Mouse (Mus musculus) liver, embryonic 15.5 days (tissue): ENCODE measurements around the gene Gal3st4. TPM values are rescaled to one million over a fixed set of nuclear protein-coding genes. Genes with fewer than 3 reads are reported as not detected.

Experiments used
- ATAC-seq: fragments of 200-750 bp; cut with Nextera tagmentation; 2 replicates; pipeline ENCODE4 v1.8.0; 2017; ENCODE audit warnings: moderate number of reproducible peaks, mild to moderate bottlenecking, moderate library complexity; ENCODE audit not compliant: insufficient read depth
- H3K27ac ChIP-seq: fragments of 300-500 bp; sonication (generic); replicated peaks from 2 replicates; pipeline ENCODE4 v1.5.1; 2015; ENCODE audit warnings: mild to moderate bottlenecking, inconsistent platforms
- H3K27me3 ChIP-seq: fragments of 300-500 bp; sonication (generic); 2 replicates; pipeline ENCODE4 v1.6.1; 2015; ENCODE audit warnings: mild to moderate bottlenecking, inconsistent platforms
- H3K36me3 ChIP-seq: fragments of 300-500 bp; sonication (generic); replicated peaks from 2 replicates; pipeline ENCODE4 v1.6.1; 2015; ENCODE audit warnings: moderate library complexity, mild to moderate bottlenecking, inconsistent platforms
- H3K4me1 ChIP-seq: fragments of 300-500 bp; sonication (generic); replicated peaks from 2 replicates; pipeline ENCODE4 v1.6.1; 2015; ENCODE audit warnings: inconsistent platforms
- H3K4me2 ChIP-seq: fragments of 300-500 bp; sonication (generic); 2 replicates; pipeline ENCODE4 v1.6.1; 2015; ENCODE audit warnings: moderate library complexity, mild to moderate bottlenecking, inconsistent platforms
- H3K4me3 ChIP-seq: fragments of 300-500 bp; sonication (generic); replicated peaks from 2 replicates; pipeline ENCODE4 v1.5.1; 2015; ENCODE audit warnings: mild to moderate bottlenecking, inconsistent platforms
- H3K9ac ChIP-seq: fragments of 300-500 bp; sonication (generic); 2 replicates; pipeline ENCODE4 v1.6.1; 2015; ENCODE audit warnings: moderate library complexity, mild to moderate bottlenecking, inconsistent platforms
- H3K9me3 ChIP-seq: fragments of 300-500 bp; sonication (generic); replicated peaks from 2 replicates; pipeline ENCODE4 v1.6.1; 2016; ENCODE audit warnings: inconsistent platforms
- WGBS: fragments of 180-500 bp; shearing (Covaris S2); methylation state at CpG from one replicate; pipeline ENCODE4 v1.1.7; 2015; ENCODE audit warnings: mixed read lengths; ENCODE audit not compliant: insufficient replicate concordance; 5-methylcytosine and 5-hydroxymethylcytosine counted together
- polyA plus RNA-seq: library from polyadenylated mRNA; unstranded; fragments of >200 nt; fragmentation: Nextera tagmentation; extraction: Ambion mirVana; gene quantifications from 2 replicates; pipeline ENCODE4 v1.2.1, GENCODE M21; 2015

The Gal3st4 gene
- polyA plus RNA-seq, 1 experiment from 2014 or later: 0.07 TPM

- WGBS: 26% methylated on average over 4 of the region's 4 CpGs
- no peak for ATAC-seq
- no peaks in the 10 kb centered on the region for H3K9me3 ChIP-seq
- H3K27ac ChIP-seq: peak overlapping the region; percentile 75
- peak overlapping the region; percentile 84 for H3K4me3 ChIP-seq
- H3K36me3 ChIP-seq: peaks cover 37% of the 10 kb centered on the region
- H3K9ac ChIP-seq: peak overlapping the region; percentile 84; the same call in 1 of the 2 replicates
- peak overlapping the region; percentile 95 for H3K4me2 ChIP-seq
- no peaks in the 10 kb centered on the region for H3K27me3 ChIP-seq
- peaks cover 76% of the 10 kb centered on the region for H3K4me1 ChIP-seq
Observed at GRCm38 (mm10) chr5:138262001-138262400, 10.6 kb downstream of the Gal3st4 start.

DNA sequence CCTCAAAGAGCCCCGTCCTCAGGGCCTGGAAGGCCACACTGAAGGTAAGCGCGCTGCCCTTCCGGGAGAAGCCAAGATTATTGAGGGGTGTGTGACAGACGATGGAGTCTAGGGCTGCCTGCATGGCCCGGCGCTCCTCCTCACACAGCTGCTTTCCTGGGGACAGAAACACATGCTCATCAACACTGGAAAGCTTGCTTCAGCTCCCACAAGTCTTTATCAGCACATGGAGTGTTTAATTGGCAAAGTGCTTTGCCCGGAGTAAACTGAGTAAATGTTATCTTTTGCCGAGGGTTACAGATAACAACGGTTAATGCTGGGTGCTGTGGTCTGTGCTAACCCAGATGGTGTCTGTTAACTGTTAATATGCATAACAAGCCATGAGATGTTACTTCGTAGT is 11.8 kb downstream of the Gal3st4 start:
- H3K9ac ChIP-seq: peak overlapping the region; percentile 12
- peak overlapping the region; percentile 75 for H3K27ac ChIP-seq
- peaks cover 37% of the 10 kb centered on the region for H3K36me3 ChIP-seq
- H3K27me3 ChIP-seq: no peaks in the 10 kb centered on the region
- H3K9me3 ChIP-seq: no peaks in the 10 kb centered on the region
- ATAC-seq: peak; percentile 47
- H3K4me2 ChIP-seq: peak overlapping the region; percentile 95
- H3K4me3 ChIP-seq: peak overlapping the region; percentile 84
- whole genome bisulfite sequencing: 22% methylated on average over 11 of the region's 11 CpGs
- H3K4me1 ChIP-seq: peaks cover 88% of the 10 kb centered on the region

- ATAC-seq: no peak
- peak overlapping the region; percentile 84; the same call in 1 of the 2 replicates for H3K4me3 ChIP-seq
- H3K4me1 ChIP-seq: peaks cover 85% of the 10 kb centered on the region
- H3K36me3 ChIP-seq: peaks cover 37% of the 10 kb centered on the region
- peak overlapping the region; percentile 12; the same call in 1 of the 2 replicates for H3K9ac ChIP-seq
- H3K27me3 ChIP-seq: no peaks in the 10 kb centered on the region
- 19% methylated on average over 10 of the region's 10 CpGs for WGBS
- peak overlapping the region; percentile 75 for H3K27ac ChIP-seq
- H3K9me3 ChIP-seq: no peaks in the 10 kb centered on the region
- peak overlapping the region; percentile 95 for H3K4me2 ChIP-seq
Observed at GRCm38 (mm10) chr5:138260051-138260450, 12.6 kb downstream of the Gal3st4 start.

DNA sequence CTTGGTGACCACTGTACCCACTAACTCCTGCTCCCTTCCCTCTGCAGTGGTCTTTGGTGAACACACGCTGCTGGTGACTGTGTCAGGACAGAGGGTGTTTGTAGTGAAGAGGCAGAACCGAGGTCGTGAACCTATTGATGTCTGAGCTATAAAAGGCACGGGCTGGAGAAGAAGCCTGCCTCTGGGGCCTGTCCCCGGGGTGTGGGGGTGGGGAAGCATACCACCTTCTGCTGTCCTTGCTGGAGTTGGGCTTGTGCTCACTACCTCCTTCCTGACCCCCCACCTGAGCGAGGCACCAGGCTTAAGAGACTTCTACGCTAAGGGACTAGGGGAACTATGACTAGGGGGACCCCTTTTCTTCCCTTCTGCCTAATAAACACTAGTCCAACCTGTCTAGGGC is 13.6 kb downstream of the Gal3st4 start:
- ATAC-seq: no peak
- Histone ChIP-seq H3K9ac (no peak overlapping the region), H3K4me1 (peaks cover 85% of the 10 kb centered on the region), H3K27ac (0 out of 2 replicates have a peak overlapping the region, but pooled peaks have one; percentile 24), H3K36me3 (peaks cover 37% of the 10 kb centered on the region), H3K4me3 (no peak overlapping the region), H3K27me3 (no peaks in the 10 kb centered on the region), H3K9me3 (no peaks in the 10 kb centered on the region), H3K4me2 (no peak overlapping the region; the same call in 1 of the 2 replicates)
- WGBS: 61% methylated on average over 7 of the region's 7 CpGs

GRCm38 (mm10) chr5:138258542-138258941 is 14.1 kb downstream of the Gal3st4 start:
- H3K4me1 ChIP-seq: peaks cover 85% of the 10 kb centered on the region
- no peak overlapping the region for H3K9ac ChIP-seq
- no peaks in the 10 kb centered on the region for H3K9me3 ChIP-seq
- no peak overlapping the region for H3K4me3 ChIP-seq
- 0 out of 2 replicates have a peak overlapping the region, but pooled peaks have one; percentile 24 for H3K27ac ChIP-seq
- no peaks in the 10 kb centered on the region for H3K27me3 ChIP-seq
- H3K4me2 ChIP-seq: peak overlapping the region; percentile 6
- 71% methylated on average over 6 of the region's 6 CpGs for WGBS
- peaks cover 37% of the 10 kb centered on the region for H3K36me3 ChIP-seq
- no peak for ATAC-seq

DNA sequence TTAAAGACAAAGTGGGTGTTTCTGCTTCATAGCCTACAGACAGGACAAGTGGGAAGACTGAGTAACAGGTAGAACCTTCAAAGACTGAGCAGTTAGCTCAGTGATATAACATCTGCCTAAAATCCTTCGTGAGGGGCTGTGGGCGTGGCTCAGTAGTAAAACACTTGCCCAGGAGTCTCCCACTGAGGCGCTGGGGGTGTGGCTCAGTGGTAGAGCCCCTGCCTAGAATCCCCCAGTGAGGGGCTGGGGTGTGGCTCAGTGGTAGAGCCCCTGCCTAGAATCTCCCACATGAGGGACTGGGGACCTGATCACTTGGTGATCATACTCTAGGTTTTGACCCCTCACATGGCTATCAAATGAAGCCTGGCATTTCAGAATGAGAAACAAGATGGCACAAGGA is 14.6 kb downstream of the Gal3st4 start:
- ATAC-seq: no peak
- H3K27ac ChIP-seq: no peak overlapping the region
- H3K27me3 ChIP-seq: no peaks in the 10 kb centered on the region
- peak overlapping the region; percentile 6; the same call in 1 of the 2 replicates for H3K4me2 ChIP-seq
- H3K4me1 ChIP-seq: peaks cover 81% of the 10 kb centered on the region
- peaks cover 37% of the 10 kb centered on the region for H3K36me3 ChIP-seq
- no peak overlapping the region for H3K4me3 ChIP-seq
- 33% methylated on average over 3 of the region's 3 CpGs for WGBS
- no peaks in the 10 kb centered on the region for H3K9me3 ChIP-seq
- no peak overlapping the region for H3K9ac ChIP-seq

GRCm38 (mm10) chr5:138257585-138257978 is 15.1 kb downstream of the Gal3st4 start:
- Histone ChIP-seq H3K4me2 (peak overlapping the region; percentile 25), H3K27ac (peak overlapping the region; percentile 67), H3K9ac (no peak overlapping the region), H3K27me3 (no peaks in the 10 kb centered on the region), H3K9me3 (no peaks in the 10 kb centered on the region), H3K4me1 (peaks cover 76% of the 10 kb centered on the region), H3K4me3 (no peak overlapping the region), H3K36me3 (peaks cover 37% of the 10 kb centered on the region)
- WGBS: 68% methylated on average over 4 of the region's 4 CpGs
- ATAC-seq: no peak

DNA sequence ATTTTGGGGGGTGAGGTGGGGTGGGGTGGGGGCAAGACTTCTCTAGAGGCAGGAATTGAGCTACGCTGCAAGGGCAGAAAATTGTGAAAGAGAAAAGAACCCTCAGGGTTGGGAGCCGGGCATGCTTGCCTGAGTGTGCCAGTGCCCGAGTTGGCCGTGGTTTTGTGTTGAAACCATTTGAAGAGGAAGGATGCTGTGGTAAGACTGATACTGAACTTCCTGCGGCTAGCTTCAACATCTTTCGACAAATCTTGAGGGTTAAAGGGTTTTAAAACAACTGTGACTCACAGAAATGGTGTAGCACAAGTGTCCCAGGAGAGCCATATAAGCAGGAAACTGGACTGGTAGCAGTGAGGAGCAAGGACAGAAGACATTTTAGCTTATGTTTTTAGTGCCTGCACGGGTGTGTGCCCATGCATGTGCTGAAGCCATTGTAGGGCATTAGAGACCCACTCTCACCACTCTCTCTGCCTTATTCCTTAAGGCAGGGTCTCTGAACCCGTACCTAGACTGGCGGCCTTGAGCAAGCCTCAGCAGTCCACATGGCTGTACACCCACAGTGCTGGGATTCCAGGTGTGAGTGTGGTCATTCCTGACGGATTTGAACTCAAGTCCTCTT is 15.6 kb downstream of the Gal3st4 start:
- Histone ChIP-seq H3K27ac (peak overlapping the region; percentile 79), H3K36me3 (peaks cover 37% of the 10 kb centered on the region), H3K4me2 (peak overlapping the region; percentile 87), H3K9me3 (no peaks in the 10 kb centered on the region), H3K27me3 (no peaks in the 10 kb centered on the region), H3K4me3 (peak overlapping the region; percentile 82; the same call in 1 of the 2 replicates), H3K4me1 (peaks cover 71% of the 10 kb centered on the region), H3K9ac (no peak overlapping the region)
- no peak for ATAC-seq
- WGBS: 23% methylated on average over 10 of the region's 10 CpGs

DNA sequence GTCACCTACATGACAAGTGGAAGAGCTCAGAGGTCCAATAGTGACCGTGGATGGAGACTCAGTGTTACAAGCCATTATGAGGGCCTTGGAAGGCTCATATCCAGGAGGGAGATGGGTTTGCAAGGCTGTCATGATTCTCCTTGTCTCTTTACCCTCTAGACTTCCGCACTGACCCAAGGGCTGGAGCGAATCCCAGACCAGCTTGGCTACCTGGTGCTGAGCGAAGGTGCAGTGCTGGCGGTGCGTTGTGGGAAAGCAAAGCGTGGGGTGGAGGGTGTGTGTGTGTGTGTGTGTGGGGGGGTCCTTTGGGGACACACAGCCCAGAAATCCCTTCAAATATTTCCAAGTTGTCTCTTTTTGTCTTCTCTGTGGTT is 16.6 kb downstream of the Gal3st4 start:
- Histone ChIP-seq H3K36me3 (peaks cover 30% of the 10 kb centered on the region), H3K9ac (peak overlapping the region; percentile 71), H3K4me2 (peak overlapping the region; percentile 87), H3K4me3 (peak overlapping the region; percentile 82), H3K27ac (peak overlapping the region; percentile 79), H3K27me3 (no peaks in the 10 kb centered on the region), H3K9me3 (no peaks in the 10 kb centered on the region), H3K4me1 (peaks cover 61% of the 10 kb centered on the region)
- ATAC-seq: peak; percentile 0; the same call in 1 of the 2 replicates
- 7% methylated on average over 7 of the region's 7 CpGs for WGBS

- under 1% methylated on average over 38 of the region's 38 CpGs for WGBS
Observed at GRCm38 (mm10) chr5:138255353-138256093, 17.1 kb downstream of the Gal3st4 start, which contains the start of gene Lamtor4. TSS of gene Lamtor4 (plus strand) at chr5:138255482.

GRCm38 (mm10) chr5:138253061-138253460 is 19.6 kb downstream of the Gal3st4 start:
- no peak for ATAC-seq
- H3K27ac ChIP-seq: no peak overlapping the region
- 0 out of 2 replicates have a peak, but pooled peaks cover under 1% of the 10 kb centered on the region for H3K36me3 ChIP-seq
- H3K4me1 ChIP-seq: peaks cover 31% of the 10 kb centered on the region
- no peak overlapping the region for H3K9ac ChIP-seq
- 71% methylated on average over 3 of the region's 3 CpGs for WGBS
- no peaks in the 10 kb centered on the region for H3K27me3 ChIP-seq
- no peaks in the 10 kb centered on the region for H3K9me3 ChIP-seq
- H3K4me2 ChIP-seq: no peak overlapping the region
- no peak overlapping the region for H3K4me3 ChIP-seq

More at GRCm38 (mm10) chr5:138255353-138256093, 17.1 kb downstream of the Gal3st4 start, which contains the start of gene Lamtor4:
- H3K9ac ChIP-seq: peak within 1 kb of the TSS; percentile 71
- H3K4me1 ChIP-seq: peaks cover 55% of the 10 kb centered on the region
- H3K27me3 ChIP-seq: no peaks in the 10 kb centered on the region
- peak within 1 kb of the TSS; percentile 79 for H3K27ac ChIP-seq
- H3K9me3 ChIP-seq: no peaks in the 10 kb centered on the region
- peak within 1 kb of the TSS; percentile 87 for H3K4me2 ChIP-seq
- peaks cover 25% of the 10 kb centered on the region for H3K36me3 ChIP-seq
- peak within 1 kb of the TSS; percentile 82 for H3K4me3 ChIP-seq
- ATAC-seq: peak; percentile 99
